Mouse (Mus musculus) spleen, adult 2 months (tissue): ENCODE data around the gene Gm11114. TPM values are rescaled to one million over a fixed set of nuclear protein-coding genes. Genes with fewer than 3 reads are reported as not detected.

ENCODE experiments used
- DNase-seq, 2 experiments: peaks; one replicate each; pipeline versions ENCODE4 v3.0.0 to v3.0.0-alpha.2; 2012 to 2021; ENCODE audit warnings: low spot score in 2 of 2, low read depth in 1 of 2
- H3K27ac ChIP-seq: fragments of 200-500 bp; 2 replicates; pipeline ENCODE4 v1.5.1; 2012; ENCODE audit warnings: low read length, inconsistent platforms; ENCODE audit not compliant: insufficient read depth
- H3K27me3 ChIP-seq: fragments of 200-500 bp; 2 replicates; pipeline ENCODE4 v1.6.1; 2012; ENCODE audit warnings: mild to moderate bottlenecking, moderate library complexity, low read length, inconsistent platforms; ENCODE audit not compliant: control insufficient read depth, insufficient read depth
- H3K36me3 ChIP-seq: fragments of 200-500 bp; 2 replicates; pipeline ENCODE4 v1.6.1; 2012; ENCODE audit warnings: mild to moderate bottlenecking, low read length, inconsistent platforms; ENCODE audit not compliant: control insufficient read depth, insufficient read depth
- H3K4me1 ChIP-seq: fragments of 200-500 bp; 2 replicates; pipeline ENCODE4 v1.6.1; 2011; ENCODE audit warnings: inconsistent platforms; ENCODE audit not compliant: control insufficient read depth, insufficient read depth, insufficient read length
- H3K4me3 ChIP-seq: fragments of 200-500 bp; 2 replicates; pipeline ENCODE4 v1.5.1; 2011; ENCODE audit warnings: mild to moderate bottlenecking, inconsistent platforms; ENCODE audit not compliant: insufficient read depth, insufficient read length; ENCODE audit errors: extremely low read depth
- CTCF ChIP-seq: fragments of 200-500 bp; IDR thresholded peaks from 2 replicates; pipeline ENCODE4 v1.5.1; 2011; ENCODE audit warnings: mild to moderate bottlenecking, inconsistent platforms; ENCODE audit not compliant: insufficient read depth, insufficient read length, insufficient replicate concordance; ENCODE audit errors: extremely low read depth
- POLR2A ChIP-seq: fragments of 200-500 bp; IDR thresholded peaks from 2 replicates; pipeline ENCODE4 v1.6.1; 2011; ENCODE audit warnings: low read depth, low read length, inconsistent platforms
- WGBS: fragments of 180-500 bp; shearing (Covaris S2); methylation state at CpG from one replicate; pipeline ENCODE4 v1.1.7; 2018; 5-methylcytosine and 5-hydroxymethylcytosine counted together
- polyA plus RNA-seq: library from polyadenylated mRNA; depleted of rRNA; stranded (reverse); fragments of >200 nt; gene quantifications from 2 replicates; pipeline ENCODE4 v1.2.3, GENCODE M21; 2012; rRNA removed

Gene Gm11114
- polyA plus RNA-seq, 1 experiment: not detected

DNA sequence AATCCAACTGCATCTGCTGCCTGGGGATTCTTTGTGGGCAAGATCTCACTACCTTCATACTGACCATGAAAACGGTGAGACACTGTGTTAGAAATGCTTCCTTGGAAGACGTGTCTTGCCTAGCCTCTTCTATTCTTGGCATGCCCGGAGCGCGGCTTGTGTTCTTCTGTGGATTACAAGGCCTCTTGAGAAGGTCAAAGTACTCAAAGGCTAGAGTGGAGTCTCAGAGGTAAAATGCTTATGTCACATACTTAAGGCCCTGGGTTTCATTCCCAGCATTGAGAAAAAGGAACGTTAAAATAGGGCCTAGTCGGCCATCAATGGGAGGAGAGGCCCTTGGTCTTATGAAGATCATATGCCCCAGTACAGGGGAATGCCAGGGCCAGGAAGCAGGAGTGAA lies 23.5 kb downstream of the Gm11114 start:
- no peak for DNase-seq
- no peak overlapping the region for H3K4me3 ChIP-seq
- H3K4me1 ChIP-seq: peaks cover 7% of the 10 kb centered on the region
- H3K27me3 ChIP-seq: no peaks in the 10 kb centered on the region
- no peak for TF ChIP-seq CTCF
- TF ChIP-seq POLR2A: no peak
- 90% methylated on average over 7 of the region's 7 CpGs for WGBS
- H3K27ac ChIP-seq: no peak overlapping the region
- H3K36me3 ChIP-seq: no peaks in the 10 kb centered on the region

DNA sequence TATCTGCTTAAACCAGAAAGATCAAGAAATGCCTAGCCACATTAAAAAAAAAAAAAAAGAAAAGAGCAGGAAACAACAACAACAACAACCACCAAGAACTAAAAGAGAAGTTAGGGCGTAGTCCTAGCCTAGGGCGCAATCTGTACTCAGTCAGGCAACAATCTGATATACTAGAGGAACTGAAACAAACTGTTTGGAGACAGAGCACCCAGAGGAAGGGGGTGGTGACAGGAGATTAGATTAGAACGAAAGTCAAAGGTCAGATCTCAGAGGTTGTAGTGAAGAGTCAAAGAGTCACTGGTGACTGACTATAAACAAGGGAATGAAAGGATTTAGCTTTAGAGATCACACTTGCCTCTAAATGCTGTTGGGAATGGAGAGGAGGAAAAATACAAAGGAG lies 27.7 kb downstream of the Gm11114 start:
- WGBS: 12% methylated on average over 3 of the region's 3 CpGs
- H3K4me1 ChIP-seq: peaks cover 8% of the 10 kb centered on the region
- no peak overlapping the region for H3K4me3 ChIP-seq
- TF ChIP-seq POLR2A: no peak
- H3K36me3 ChIP-seq: no peaks in the 10 kb centered on the region
- DNase-seq: peak; percentile 21 to 31
- no peak overlapping the region; the same call in 1 of the 2 replicates for H3K27ac ChIP-seq
- H3K27me3 ChIP-seq: no peaks in the 10 kb centered on the region

DNA sequence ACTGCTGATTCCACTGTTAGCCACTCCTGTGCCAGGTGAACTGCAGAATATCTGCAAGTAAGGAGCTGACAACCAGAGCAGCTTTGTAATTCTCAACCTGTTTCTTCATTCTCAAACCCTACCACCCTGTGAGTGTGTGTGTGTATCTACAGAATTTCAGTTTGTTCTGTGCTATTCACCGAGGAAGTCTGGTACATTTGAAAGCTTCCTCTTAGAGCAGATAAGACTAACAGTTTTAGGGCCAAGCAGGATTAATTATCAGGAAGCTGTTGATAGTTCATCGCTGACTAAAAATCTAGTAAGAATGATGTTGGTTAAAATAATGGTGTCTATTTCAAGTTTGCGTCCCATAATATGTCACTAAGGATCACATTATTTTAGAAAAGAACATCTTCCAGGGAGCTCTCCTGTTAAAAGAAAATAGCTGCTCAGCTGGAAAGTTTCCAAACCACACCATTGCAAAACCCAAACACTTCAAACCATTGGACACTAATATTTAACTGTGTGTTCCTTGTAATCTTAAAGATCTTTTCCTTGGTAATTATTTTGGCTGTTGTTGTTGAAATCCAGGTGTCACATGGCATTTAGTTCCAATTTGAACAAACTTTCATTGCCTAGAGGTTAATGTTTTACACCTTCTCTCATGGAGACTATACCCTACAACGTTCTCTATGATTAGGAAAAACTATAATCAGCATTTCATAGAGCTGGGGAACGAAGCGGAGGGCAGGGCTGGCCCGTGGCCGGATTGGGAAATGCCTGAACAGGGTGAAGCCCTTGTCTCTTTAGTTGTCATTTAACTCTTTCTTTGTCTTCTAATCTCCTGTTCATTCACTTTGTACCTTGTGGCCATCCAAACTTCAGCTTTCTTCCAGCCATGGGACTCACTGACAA lies 30.6 kb downstream of the Gm11114 start:
- Histone ChIP-seq H3K27me3 (no peaks in the 10 kb centered on the region), H3K4me3 (no peak overlapping the region), H3K36me3 (no peaks in the 10 kb centered on the region), H3K4me1 (peaks cover 8% of the 10 kb centered on the region), H3K27ac (no peak overlapping the region)
- WGBS: 42% methylated on average over 8 of the region's 8 CpGs
- TF ChIP-seq CTCF (no peak), POLR2A (no peak)
- DNase-seq: no peak

DNA sequence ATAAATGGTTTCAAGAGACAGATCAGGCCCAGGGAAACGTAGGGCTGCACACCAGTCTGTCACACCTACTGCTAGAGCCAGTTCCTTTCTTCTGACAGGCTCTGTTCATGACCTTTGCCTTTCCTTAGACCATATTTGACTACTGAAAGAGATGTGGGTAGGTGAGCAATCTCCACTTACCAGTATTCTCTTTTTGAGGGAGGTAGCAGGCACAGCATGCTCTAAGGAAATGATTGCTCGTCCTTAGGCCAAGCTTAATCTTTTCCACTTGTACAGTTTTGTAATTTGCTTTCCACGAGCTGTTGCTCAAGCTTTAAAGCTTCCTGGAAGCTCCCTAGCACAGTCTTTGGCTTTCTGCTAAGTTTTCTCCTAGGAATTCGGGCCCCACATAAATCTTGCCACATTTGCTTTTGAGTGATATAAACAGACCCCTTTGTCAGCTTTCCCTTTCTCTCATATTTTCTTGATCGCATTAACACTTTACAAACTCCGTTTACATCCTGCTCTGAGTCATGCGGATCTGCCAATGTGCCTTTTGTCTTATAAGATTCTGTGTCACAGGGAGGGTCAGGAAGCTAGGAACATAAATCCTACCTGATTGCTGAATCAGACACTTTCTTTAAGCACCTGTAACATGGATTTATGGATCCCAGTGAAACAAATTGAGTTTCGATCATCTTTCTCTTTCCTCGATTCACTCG lies 35.4 kb downstream of the Gm11114 start:
- WGBS: 80% methylated on average over 10 of the region's 10 CpGs
- no peak overlapping the region for H3K27ac ChIP-seq
- no peaks in the 10 kb centered on the region for H3K4me1 ChIP-seq
- TF ChIP-seq CTCF (no peak), POLR2A (no peak)
- no peak overlapping the region for H3K4me3 ChIP-seq
- DNase-seq: no peak
- no peaks in the 10 kb centered on the region for H3K36me3 ChIP-seq
- no peaks in the 10 kb centered on the region for H3K27me3 ChIP-seq

DNA sequence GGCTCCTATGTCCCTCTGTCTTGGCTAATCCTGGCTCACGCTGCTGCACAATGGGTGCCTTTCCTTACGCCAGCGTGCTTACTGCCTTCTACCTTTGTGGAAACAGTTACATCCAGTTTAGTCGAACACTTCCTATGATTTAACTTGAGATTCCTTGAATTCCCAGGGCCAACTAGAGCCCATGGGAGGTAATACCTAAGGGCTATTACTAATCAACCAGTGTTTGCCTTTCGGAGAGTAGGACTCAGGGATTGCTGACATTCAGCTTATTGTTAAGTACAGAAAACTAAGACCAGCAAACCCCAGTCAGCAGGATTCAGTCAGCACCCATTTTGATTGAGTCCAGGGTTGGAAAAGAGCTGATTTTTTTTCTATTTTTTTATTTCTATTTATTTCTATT lies 43.0 kb downstream of the Gm11114 start:
- 98% methylated on average over 5 of the region's 5 CpGs for WGBS
- Histone ChIP-seq H3K4me1 (no peaks in the 10 kb centered on the region), H3K27ac (no peak overlapping the region), H3K4me3 (no peak overlapping the region), H3K27me3 (no peaks in the 10 kb centered on the region), H3K36me3 (no peaks in the 10 kb centered on the region)
- TF ChIP-seq CTCF: no peak
- DNase-seq: no peak

DNA sequence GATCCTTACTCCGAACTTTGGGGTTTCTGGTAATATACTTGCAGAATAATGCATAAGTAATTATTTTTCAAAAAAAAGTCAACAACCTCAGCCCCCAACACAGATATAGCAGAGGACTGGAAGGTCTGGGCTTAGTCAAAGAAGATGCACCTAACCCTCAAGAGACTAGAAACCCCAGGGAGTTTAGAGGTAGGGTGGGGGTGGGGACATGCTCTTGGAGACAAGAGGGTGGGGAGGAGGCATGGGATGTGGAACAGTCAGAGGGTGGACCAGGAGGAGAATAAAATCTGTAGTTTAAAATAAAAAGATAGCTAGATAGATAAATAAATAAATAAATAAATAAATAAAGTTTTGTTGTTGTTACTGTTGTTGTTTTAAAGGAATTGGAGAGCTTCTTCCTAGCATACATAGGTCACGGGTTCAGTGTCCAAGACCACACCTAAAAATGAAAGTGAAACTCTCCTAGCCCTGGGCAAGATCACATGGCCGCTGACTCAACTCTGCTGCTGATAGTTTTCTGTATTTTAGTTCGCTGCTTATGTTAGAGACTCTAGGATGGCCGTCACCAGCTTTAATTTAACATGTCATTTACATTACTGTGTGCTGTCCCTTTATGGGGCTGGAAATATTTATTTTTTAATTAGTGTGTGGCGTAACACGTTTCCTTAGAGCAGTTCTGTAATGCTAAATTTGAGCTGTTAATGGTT lies 44.7 kb downstream of the Gm11114 start:
- H3K4me3 ChIP-seq: no peak overlapping the region
- H3K4me1 ChIP-seq: no peaks in the 10 kb centered on the region
- H3K27ac ChIP-seq: no peak overlapping the region
- TF ChIP-seq POLR2A (no peak), CTCF (no peak)
- no peaks in the 10 kb centered on the region for H3K27me3 ChIP-seq
- 78% methylated on average over 7 of the region's 7 CpGs for WGBS
- H3K36me3 ChIP-seq: no peaks in the 10 kb centered on the region
- DNase-seq: no peak

Other genes with a start within 250 kb of the Gm11114 start
- 5.4 and 6.4 TPM in 2 replicates for gene Tent5a, start 14.6 kb downstream of the Gm11114 start, polyA plus RNA-seq